Mouse (Mus musculus) gonadal fat pad, adult 2 months (tissue): Measurements from ENCODE around the gene Ezr. TPM values are rescaled to one million over a fixed set of nuclear protein-coding genes. Genes with fewer than 3 reads are reported as not detected.
A peak's percentile ranks its signal among the peaks of the same experiment; 100 is the strongest.

Source experiments
- DNase-seq: peaks from one replicate; pipeline ENCODE4 v3.0.0-alpha.2; 2012; ENCODE audit warnings: low read depth
- polyA plus RNA-seq: library from polyadenylated mRNA; depleted of rRNA; stranded (reverse); fragments of >200 nt; gene quantifications from 2 replicates; pipeline ENCODE4 v1.2.3, GENCODE M21; 2012; rRNA removed

The Ezr gene
- polyA plus RNA-seq, result 93.6 and 169 TPM in 2 replicates

DNA sequence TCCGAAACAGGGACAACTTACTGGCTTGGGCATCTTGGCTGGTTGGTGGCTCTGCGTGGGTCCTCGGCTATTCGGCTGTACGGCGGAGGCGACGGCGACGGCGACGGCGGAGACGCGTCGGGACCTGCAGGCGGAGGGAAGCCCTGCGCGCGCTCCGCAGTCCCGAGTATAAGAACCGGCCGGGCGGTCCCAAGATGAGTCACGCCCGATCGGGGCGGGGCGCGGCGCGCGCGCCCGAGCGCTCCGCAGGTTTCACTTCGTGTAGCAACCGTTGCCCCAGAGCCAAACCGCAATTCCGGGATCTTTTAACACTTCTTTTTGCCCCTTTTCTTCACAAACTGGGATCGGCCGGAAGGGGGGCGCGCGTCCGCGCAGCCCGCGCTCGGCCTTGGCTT, at the start of gene Ezr:
Ezr (minus strand) TSS at position 174 of the 395 bp plus-strand sequence.
- DNase-seq, result no peak

DNA sequence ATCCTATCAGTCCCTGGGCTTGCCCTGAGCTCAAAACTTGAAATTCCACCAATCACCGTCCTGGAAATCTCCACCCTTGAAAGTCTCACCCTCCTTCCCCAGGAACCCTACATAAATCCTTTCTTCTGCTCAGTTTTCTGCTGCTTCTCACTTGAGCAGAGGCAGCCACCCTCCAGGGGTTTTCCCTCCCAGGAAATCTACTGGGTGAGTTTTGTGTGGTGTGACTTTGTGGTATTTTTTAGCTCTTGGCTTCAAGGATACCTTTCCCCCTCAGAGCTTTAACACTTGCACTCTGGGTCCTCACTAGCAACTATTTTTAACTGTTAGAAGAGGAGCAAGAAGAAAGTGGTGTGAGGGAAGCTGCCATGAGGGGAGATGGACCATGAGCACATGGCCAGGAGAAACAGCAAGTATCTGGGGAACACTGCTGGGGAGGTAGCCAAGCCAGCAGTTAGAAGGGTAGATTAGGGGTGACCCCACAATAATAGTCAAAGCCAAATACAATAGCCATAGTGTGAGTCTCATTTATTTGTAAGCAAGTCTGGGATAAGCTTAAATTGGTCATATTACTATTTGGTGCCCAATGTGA, 47.5 kb upstream of the Ezr start:
- DNase-seq, result no peak

- no peak for DNase-seq
These were observed 46.1 kb upstream of the Ezr start for GRCm38 (mm10) chr17:6828531-6829150.

DNA sequence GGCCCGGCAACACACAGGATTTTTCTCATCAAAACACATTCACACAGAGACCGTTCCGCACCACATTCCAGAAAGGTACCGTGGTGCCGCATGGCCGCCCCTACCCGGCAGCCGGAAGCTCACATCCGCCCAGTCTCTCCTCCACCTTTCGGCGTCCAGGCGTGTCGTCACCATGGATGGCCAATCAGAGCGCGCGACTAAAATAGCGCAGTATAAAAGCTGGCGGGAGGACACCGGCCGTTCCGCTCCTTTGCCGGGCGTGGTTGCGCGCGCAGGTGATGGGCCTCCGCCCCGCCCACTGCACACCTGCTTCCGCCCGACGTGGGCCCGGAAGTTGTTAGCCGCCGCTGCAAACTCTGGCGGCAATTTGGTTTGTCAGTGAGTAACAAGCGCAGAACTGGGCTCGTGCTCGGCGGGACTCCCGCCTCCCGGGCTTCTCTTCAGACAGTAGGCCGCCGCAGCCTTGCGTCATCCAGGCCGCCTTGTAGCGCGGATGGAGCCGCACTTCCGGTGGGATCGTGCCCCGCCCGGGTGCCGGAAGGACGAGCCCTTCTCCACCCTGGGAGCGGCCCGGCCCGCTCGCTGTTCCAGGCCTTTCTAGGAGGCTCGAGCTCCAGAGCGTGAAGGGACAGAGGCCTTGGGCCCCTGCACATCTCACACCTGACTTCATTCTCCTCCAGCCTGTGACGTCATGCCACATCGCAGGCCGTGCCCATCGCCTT, 45.3 kb upstream of the Ezr start:
- DNase-seq, result peak; percentile 79

DNA sequence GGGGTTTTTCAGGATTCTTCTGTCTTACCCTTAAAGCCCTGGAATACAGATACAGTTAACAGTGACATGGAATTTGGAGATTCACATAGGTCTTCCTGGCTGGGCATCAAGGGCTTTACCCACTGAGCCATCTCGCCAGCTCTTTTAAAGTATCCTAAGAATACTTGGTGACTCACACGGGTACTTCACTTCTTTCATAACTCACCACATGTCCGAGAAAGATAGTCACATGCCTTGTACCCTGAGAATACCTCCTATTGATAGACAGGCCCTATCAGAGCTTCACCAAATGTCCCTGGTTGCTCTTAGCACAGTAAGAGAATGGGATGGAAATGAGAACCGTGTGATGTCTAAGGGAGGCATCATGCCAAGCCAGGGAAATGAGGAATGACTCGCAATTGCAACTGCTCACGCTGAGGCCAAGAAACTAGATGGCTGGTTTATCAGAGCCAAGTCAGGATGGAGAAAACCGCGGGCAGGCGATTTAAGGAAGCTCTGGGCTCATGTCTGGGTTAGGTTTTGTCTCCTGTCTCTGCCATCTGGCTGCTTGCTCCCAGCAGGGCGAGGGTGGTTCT, 44.7 kb upstream of the Ezr start:
- no peak for DNase-seq

DNA sequence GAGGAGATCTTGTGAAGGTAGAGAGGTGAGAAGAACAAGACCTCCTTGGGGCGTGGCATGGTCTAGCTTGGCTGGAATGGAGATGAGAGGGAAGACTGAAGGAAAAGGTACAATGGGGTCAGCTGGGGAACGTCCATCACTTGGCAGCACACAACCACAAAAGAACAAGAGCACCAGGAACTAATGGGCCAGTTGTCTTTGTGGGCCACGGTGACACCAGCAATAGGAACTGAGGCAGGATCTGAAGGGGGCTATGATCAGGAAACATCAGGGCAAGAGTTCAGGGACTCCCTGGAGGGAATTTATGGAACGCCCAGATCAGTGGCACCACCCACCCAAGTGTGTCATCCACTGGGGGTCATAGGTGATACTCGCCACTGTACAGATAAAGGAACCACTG, 34.2 kb upstream of the Ezr start:
- DNase-seq, result no peak

DNA sequence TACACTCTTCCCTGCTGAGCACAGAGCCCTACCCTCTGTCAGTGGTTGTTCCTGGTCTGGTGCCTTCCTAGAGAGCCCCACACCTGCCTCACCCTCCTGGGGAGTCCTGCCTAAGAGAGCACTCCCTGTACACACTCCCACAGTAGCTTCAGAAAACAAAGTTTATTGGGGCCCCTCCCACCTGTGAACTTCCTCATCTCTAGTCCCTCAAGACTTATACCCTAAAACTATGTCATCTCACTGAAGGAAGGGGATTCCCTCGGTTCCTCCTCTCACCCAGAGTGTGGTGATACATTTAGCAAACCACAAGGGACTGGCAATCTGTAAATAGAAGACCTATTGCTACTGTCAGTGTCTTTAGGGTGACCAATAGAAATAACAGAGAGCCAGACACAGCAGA, 33.6 kb upstream of the Ezr start:
- no peak for DNase-seq

- no peak for DNase-seq
These were observed 32.1 kb upstream of the Ezr start for GRCm38 (mm10) chr17:6814656-6815055.

DNA sequence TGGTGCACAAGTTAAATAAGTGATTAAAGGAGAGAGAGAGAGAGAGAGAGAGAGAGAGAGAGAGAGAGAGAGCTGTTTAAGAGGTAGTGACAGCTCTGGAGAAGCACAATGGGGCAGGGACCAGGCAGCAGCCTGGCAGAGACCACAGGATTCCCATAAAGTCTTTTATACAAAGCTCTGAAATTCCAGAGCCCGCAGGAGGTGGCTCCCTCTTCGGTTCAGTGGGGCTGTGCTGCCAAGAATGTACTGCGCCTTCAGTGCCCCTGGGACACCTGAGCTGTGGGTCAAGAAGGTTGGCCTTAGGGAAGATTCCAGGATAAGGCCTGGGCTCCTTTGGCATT, 30.2 kb upstream of the Ezr start:
- DNase-seq, result no peak

- no peak for DNase-seq
These were observed 29.6 kb upstream of the Ezr start for GRCm38 (mm10) chr17:6811931-6812850.

- DNase-seq, result no peak
These were observed 26.7 kb upstream of the Ezr start for GRCm38 (mm10) chr17:6809331-6809730.

DNA sequence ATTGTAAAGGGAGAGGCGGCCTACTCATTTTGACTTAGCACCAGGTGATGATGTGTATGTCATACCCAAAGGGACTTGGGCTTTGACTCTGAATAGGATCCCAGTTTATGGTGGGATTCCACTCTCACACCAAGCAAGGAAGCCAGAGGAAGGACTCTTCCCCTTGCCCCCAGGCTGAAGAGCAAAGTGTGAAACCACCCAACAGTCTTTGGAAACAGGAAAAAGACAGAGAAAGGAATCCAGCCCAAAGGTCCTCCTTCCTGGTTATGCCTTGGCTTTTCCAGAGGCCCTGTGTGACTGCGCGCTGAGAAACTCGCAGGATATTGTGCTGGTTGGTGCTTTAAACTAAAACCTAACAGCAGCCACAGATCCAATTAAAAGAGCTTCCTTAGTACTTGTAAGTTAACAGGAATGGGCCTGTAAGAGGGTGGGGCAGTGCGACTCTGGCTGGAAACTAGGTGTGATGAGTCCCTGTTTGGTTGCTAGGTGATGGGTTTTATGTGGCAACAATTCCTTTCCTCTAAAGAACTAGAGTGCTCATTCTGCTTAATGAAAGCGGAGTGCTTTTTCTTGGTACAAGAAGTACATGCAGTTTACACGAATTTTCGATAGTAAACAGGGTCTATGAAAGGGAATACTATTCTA, 26.1 kb upstream of the Ezr start:
- no peak for DNase-seq

GRCm38 (mm10) chr17:6807827-6808520, 25.4 kb upstream of the Ezr start:
- DNase-seq, result no peak

DNA sequence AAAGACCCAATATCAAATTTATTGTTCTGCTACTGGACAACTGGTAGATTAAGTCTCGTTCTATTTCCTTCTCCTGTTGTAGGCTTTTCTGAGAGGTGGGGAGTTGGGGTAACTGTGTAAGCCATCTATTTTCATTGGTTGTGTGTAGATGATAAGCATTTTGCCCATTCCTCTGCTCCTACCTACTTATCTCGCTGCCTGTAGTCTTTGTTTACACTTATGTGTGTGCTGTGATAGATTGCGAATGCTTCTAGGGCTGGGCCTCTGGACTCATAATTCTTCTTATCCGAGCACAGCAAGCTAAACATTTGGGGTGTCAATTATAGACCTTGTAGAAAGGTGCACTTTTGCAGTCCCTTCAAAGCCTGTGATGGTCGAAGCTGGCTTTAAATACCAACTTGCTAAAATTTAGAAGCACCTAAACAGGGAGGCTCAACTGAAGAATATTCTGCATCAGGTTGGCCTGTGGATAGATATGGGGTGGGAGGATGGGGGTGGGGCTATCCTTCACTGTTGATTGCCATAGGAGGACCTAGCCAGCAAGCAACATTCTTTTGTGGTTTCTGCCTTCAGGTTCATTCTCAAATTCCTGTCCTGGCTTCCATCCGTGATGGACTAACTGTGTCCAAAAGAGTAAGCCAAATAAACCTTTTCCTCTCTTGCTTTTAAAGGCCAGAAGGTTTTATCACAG, 22.4 kb upstream of the Ezr start:
- DNase-seq, result no peak

DNA sequence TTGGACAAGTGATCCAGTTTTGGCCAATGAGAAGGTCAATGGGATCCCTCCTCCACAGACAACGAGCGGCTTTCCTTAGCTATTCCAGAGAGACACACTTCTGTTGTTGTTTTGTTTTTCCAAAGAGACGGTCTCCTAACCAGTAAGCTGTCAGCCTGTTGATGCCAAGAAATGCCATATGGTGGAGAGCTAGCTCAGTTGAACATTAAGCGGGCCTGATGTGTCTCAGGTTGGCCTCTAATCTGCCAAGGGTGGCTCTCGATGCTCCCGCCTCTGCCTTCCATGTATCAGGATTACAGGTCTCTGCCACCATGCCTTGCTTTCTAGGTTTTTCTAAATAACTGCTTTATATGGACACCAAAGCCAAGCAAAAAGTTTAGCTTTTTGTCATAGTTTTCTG, 21.5 kb upstream of the Ezr start:
- no peak for DNase-seq

- no peak for DNase-seq
These were observed 21.0 kb upstream of the Ezr start for GRCm38 (mm10) chr17:6803614-6804013.

DNA sequence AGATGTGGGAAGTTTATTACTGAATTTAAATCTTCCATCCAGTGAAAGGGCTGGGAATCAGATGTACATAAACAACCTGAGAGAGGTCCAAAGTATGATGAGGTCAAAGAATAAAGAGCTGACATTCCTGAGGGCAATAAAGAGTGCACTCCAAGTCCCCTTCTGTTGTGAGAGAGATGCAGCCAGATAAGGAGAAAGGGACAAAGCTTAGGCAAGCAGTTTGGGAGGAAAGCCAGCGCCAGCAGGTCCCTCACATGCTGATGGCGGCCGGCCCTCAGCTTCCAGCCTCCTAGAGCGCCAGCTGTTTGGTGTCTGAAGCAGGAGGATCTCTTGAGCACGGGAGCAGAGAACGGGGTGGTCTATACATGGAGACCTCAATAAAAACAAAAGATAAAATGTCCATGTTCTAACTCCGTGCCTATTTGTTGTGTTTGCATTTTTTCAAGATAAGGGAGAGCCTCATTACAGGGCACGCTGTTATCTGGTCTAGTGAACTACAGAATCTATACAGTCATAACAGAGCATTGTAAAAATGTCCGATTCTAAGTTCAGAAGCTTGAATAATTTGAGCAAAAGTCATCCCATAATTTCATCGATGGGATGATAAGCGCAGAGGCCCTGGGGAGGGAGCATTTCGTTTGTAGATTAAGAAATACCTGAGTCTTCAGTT, 15.9 kb upstream of the Ezr start:
- DNase-seq, result no peak

GRCm38 (mm10) chr17:6797471-6797870, 14.9 kb upstream of the Ezr start:
- DNase-seq, result no peak

- no peak for DNase-seq
These were observed 11.7 kb upstream of the Ezr start for GRCm38 (mm10) chr17:6794160-6794751.
